Mouse (Mus musculus) lung, embryonic 15.5 days (tissue): ENCODE results near the gene Dars. TPM values are rescaled to one million over a fixed set of nuclear protein-coding genes. Genes with fewer than 3 reads are reported as not detected.

Experiments
- ATAC-seq: fragments of 200-750 bp; cut with Nextera tagmentation; 2 replicates; pipeline ENCODE4 v1.8.0; 2017; ENCODE audit warnings: moderate number of reproducible peaks, borderline replicate concordance; ENCODE audit not compliant: low FRiP score, low TSS enrichment; ENCODE audit errors: extremely low read depth
- H3K27ac ChIP-seq: fragments of 300-500 bp; sonication (generic); 2 replicates; pipeline ENCODE4 v1.5.1; 2015; ENCODE audit warnings: moderate library complexity, mild to moderate bottlenecking, inconsistent platforms
- H3K27me3 ChIP-seq: fragments of 300-500 bp; sonication (generic); 2 replicates; pipeline ENCODE4 v1.6.1; 2015; ENCODE audit warnings: inconsistent platforms
- H3K36me3 ChIP-seq: fragments of 300-500 bp; sonication (generic); 2 replicates; pipeline ENCODE4 v1.6.1; 2015; ENCODE audit warnings: inconsistent platforms
- H3K4me1 ChIP-seq: fragments of 300-500 bp; sonication (generic); 2 replicates; pipeline ENCODE4 v1.6.1; 2015; ENCODE audit warnings: inconsistent platforms
- H3K4me2 ChIP-seq: fragments of 300-500 bp; sonication (generic); 2 replicates; pipeline ENCODE4 v1.6.1; 2015; ENCODE audit warnings: inconsistent platforms, mild to moderate bottlenecking, moderate library complexity
- H3K4me3 ChIP-seq: fragments of 300-500 bp; sonication (generic); 2 replicates; pipeline ENCODE4 v1.5.1; 2015; ENCODE audit warnings: mild to moderate bottlenecking, inconsistent platforms
- H3K9ac ChIP-seq: fragments of 300-500 bp; sonication (generic); 2 replicates; pipeline ENCODE4 v1.6.1; 2015; ENCODE audit warnings: inconsistent platforms
- H3K9me3 ChIP-seq: fragments of 300-500 bp; sonication (generic); 2 replicates; pipeline ENCODE4 v1.6.1; 2016; ENCODE audit warnings: inconsistent platforms
- WGBS: fragments of 180-500 bp; shearing (Covaris S2); methylation state at CpG from one replicate; pipeline ENCODE4 v1.1.7; 2015; 5-methylcytosine and 5-hydroxymethylcytosine counted together
- polyA plus RNA-seq: library from polyadenylated mRNA; unstranded; fragments of >200 nt; fragmentation: Nextera tagmentation; extraction: Ambion mirVana; gene quantifications from 2 replicates; pipeline ENCODE4 v1.2.1, GENCODE M21; 2015

Gene Dars
- polyA plus RNA-seq, 1 experiment from 2014 or later, result 179 TPM

DNA sequence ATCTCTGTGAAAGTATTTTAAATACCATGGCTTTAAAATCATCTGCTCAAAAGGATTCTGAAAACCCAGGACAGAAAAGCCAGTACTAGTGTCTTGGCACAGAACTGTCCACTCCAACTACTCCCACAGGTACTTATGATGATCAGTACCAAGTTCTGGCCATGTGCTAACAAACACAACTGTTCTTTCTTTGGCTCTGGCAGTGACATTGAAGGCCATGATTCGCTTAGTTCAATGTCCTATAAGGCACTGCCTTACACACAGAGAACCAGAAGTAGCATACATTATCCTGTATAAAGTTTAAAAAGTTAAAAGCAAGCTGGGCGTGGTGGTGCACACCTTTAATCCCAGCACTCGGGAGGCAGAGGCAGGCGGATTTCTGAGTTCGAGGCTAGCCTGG lies 6.0 kb downstream of the Dars start:
- Histone ChIP-seq H3K27ac (no peak overlapping the region), H3K9ac (no peak overlapping the region), H3K36me3 (peaks cover 25% of the 10 kb centered on the region), H3K4me3 (no peak overlapping the region), H3K9me3 (no peaks in the 10 kb centered on the region), H3K4me2 (no peak overlapping the region), H3K27me3 (no peaks in the 10 kb centered on the region), H3K4me1 (0 out of 2 replicates have a peak, but pooled peaks cover 3% of the 10 kb centered on the region)
- ATAC-seq, result no peak
- 95% methylated on average over 5 of the region's 5 CpGs for WGBS

DNA sequence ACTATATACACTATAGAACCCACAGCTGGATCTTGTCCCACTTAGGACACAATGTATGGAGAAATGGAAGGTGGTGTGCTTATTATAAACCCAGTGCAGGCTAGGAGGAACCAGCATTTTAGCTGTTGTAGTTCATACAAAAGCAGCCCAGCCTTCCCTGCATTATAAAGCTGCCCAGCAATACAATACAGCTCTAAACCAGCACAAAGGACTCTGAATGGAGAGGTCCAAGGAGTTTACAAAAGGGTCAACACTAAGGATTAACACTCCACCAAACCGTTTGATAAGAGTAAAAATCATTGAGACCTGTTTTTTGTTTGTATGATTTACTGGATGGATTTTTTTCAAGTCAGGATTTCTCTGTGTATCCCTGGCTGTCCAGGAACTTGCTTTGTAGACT lies 10.3 kb downstream of the Dars start:
- H3K36me3 ChIP-seq, result peaks cover 14% of the 10 kb centered on the region
- H3K9me3 ChIP-seq, result no peaks in the 10 kb centered on the region
- ATAC-seq, result no peak
- no peak overlapping the region for H3K9ac ChIP-seq
- no peaks in the 10 kb centered on the region for H3K27me3 ChIP-seq
- H3K4me2 ChIP-seq, result no peak overlapping the region
- H3K27ac ChIP-seq, result 0 out of 2 replicates have a peak overlapping the region, but pooled peaks have one; percentile 31
- H3K4me1 ChIP-seq, result peaks cover 16% of the 10 kb centered on the region
- H3K4me3 ChIP-seq, result no peak overlapping the region
- 46% methylated on average over 1 of the region's 1 CpGs for WGBS

DNA sequence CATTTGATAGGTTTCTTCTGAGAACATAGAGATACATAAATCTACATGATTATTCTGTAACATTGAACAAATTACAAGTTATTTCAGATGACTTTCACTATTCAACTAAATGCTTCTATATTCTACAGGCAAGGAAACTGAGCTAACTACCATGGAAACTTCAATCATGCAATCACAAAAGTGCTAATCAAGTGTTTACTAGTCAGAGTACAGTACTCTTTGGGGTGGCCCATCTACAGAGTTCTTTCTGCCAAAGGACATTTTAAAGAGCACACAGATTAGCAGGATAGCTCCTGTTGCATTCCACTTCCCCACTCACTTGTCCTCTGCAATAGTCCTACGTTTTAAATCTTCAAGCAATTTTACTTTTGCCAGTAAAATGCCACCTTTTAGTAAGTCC lies 11.5 kb downstream of the Dars start:
- Histone ChIP-seq H3K27me3 (no peaks in the 10 kb centered on the region), H3K9ac (no peak overlapping the region), H3K4me1 (peaks cover 20% of the 10 kb centered on the region), H3K4me3 (no peak overlapping the region), H3K4me2 (no peak overlapping the region), H3K9me3 (no peaks in the 10 kb centered on the region), H3K36me3 (peaks cover 22% of the 10 kb centered on the region), H3K27ac (peak overlapping the region; percentile 37; the same call in 1 of the 2 replicates)
- no peak for ATAC-seq
- 64% methylated on average over 1 of the region's 1 CpGs for WGBS

DNA sequence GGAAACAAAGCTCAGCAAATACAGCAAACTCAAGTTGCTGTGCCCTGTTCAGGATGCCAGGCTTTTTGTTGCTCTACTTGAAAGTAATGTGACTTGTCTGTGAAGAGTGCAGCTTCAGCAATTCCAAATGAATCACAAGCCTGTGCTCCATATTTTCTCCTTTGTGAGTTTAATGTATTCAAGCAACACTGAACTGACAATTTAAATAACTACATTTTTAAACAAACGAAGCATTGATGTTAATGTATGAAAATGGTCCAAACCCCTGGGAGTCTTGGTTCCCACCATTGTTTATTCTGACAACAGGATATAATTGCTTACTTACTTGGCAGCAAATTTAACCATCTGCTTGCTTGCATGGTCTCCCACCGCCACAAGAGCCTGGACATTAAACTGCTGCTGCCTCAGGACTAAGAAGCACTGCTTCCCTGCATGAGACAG lies 12.1 kb downstream of the Dars start:
- peaks cover 22% of the 10 kb centered on the region for H3K36me3 ChIP-seq
- ATAC-seq, result peak; percentile 87; the same call in 1 of the 2 replicates
- H3K4me2 ChIP-seq, result no peak overlapping the region
- 42% methylated on average over 2 of the region's 2 CpGs for WGBS
- peaks cover 25% of the 10 kb centered on the region for H3K4me1 ChIP-seq
- H3K27ac ChIP-seq, result peak overlapping the region; percentile 63
- no peak overlapping the region for H3K4me3 ChIP-seq
- no peaks in the 10 kb centered on the region for H3K9me3 ChIP-seq
- no peaks in the 10 kb centered on the region for H3K27me3 ChIP-seq
- H3K9ac ChIP-seq, result no peak overlapping the region

DNA sequence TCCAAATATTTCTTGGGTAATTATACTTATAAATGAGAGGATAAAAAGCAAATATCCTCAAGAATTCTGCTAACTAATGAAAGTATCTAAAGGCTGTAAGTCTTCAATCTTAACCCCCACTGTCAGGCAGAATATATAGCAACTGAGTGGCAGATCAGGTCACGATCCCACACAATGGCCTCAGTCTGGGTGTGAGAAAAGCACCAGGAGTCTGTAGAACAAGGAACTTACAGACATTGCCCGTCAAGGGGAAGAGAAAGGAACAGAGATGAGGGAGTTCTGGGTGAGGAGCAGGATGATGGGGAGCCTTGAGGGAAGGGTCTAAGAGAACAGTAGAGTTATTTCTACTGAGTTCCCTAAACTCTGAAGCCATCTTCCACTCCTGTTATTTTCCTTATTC lies 16.2 kb downstream of the Dars start:
- no peak for ATAC-seq
- Histone ChIP-seq H3K4me3 (no peak overlapping the region), H3K9ac (no peak overlapping the region), H3K4me2 (no peak overlapping the region), H3K9me3 (no peaks in the 10 kb centered on the region), H3K4me1 (peaks cover 21% of the 10 kb centered on the region), H3K36me3 (peaks cover 38% of the 10 kb centered on the region), H3K27ac (no peak overlapping the region), H3K27me3 (no peaks in the 10 kb centered on the region)
- 67% methylated on average over 2 of the region's 2 CpGs for WGBS

DNA sequence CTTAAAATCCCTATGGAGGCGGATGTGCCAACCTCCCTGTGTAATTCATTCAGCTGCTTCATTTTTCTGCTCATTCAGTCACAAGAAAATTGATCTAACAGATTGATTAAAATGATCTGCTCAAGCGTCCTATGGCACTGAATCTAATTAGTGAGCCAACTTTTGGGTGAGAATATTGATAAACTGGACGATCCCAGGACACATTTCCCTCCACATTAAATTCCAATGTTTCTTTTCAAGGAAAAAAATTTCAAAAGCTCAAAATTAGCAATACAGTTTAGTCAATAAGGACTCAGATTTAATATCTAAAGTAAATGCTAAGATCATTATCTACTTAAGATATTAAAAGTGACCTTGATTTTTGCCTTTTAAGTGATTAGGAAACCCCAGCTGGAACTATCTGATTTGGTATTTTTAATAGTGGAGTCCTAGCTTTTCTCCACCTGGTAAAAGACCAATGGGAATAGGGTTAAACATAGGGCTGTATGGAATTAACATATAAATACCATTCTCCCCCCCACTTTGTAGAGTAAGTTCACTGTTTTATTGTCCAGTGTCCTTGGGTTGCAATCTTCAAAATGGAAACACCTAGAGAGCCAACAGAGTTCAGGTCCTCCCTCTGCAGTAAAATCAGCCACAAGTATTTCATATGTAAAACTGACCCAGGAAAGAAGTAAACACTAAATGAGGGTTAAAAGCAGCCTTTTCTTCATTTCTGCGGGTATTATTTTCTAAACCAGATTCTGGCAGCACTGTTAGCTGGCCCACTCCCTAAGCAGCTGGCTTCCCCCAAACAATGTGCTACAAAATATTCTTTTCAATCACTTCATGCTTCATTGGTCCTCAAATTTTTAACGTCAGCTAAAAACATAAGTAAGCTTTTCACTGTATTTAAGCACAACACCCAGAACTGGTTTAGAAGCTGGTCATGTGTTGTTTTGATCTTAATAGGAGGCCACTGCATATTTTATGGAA lies 16.9 kb downstream of the Dars start:
- H3K36me3 ChIP-seq, result peaks cover 38% of the 10 kb centered on the region
- WGBS, result 68% methylated on average over 5 of the region's 5 CpGs
- no peak for ATAC-seq
- H3K9me3 ChIP-seq, result no peaks in the 10 kb centered on the region
- no peak overlapping the region for H3K27ac ChIP-seq
- H3K9ac ChIP-seq, result no peak overlapping the region
- no peak overlapping the region for H3K4me3 ChIP-seq
- H3K4me1 ChIP-seq, result peaks cover 16% of the 10 kb centered on the region
- no peak overlapping the region for H3K4me2 ChIP-seq
- H3K27me3 ChIP-seq, result no peaks in the 10 kb centered on the region

DNA sequence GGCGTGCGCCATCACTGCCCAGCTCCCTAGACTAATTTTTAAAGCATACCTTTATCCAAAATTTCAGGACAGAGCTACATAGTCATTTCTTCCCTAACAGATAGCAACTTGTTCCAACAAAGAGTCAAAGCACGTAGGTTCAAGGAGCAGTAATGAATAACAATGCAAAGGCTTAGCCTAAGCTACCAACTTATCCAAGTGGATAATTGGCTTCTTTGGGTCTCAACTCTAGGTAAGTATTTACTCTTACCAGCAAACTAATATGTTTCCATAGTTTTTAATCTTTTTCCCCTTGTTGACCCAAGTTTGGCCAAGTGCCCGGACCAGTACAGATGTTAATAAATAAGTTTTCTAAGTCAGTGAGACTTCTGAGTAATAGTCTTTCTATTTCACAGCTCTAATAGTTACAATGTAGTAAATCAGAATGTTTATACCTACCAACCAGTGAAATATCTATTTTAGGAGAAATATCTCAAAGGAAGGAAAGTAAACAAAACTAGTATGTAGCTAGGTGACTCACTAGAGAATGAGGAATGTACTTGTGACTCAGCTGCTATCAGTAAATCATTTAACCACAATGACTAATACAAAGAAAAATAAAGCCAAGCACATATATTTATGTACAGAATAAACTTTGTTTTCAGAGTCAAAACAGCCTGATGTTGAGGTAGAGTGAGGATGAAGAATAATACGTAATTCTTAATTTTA lies 18.3 kb downstream of the Dars start:
- no peak overlapping the region for H3K9ac ChIP-seq
- no peak overlapping the region for H3K4me3 ChIP-seq
- no peaks in the 10 kb centered on the region for H3K9me3 ChIP-seq
- peaks cover 34% of the 10 kb centered on the region for H3K36me3 ChIP-seq
- no peak overlapping the region for H3K27ac ChIP-seq
- H3K27me3 ChIP-seq, result no peaks in the 10 kb centered on the region
- H3K4me2 ChIP-seq, result no peak overlapping the region
- no peak for ATAC-seq
- H3K4me1 ChIP-seq, result peaks cover 9% of the 10 kb centered on the region; the same call in 1 of the 2 replicates
- WGBS, result 78% methylated on average over 5 of the region's 5 CpGs

DNA sequence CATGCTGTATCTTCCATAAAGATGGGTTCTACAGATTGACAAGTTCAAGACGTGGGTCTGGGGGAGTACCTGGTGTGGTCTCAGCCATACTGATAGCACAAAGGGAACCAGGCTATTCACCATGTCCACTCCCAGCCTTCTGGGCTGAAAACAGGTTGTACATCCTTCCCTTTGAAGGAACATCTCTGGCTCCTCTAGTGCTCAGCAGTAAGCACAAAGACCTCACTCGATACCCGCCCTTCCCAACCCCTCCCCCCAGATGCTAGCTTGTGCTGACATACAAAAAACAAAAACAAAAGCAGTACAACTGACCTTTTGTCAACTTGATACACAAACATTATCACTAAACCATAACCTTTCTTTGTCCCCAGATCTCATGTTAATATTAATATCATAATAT lies 22.5 kb downstream of the Dars start:
- WGBS, result 89% methylated on average over 3 of the region's 3 CpGs
- no peak overlapping the region for H3K27ac ChIP-seq
- H3K4me2 ChIP-seq, result no peak overlapping the region
- H3K4me3 ChIP-seq, result no peak overlapping the region
- H3K9me3 ChIP-seq, result no peaks in the 10 kb centered on the region
- no peaks in the 10 kb centered on the region for H3K4me1 ChIP-seq
- peaks cover 28% of the 10 kb centered on the region for H3K36me3 ChIP-seq
- no peak overlapping the region for H3K9ac ChIP-seq
- no peak for ATAC-seq
- H3K27me3 ChIP-seq, result no peaks in the 10 kb centered on the region

DNA sequence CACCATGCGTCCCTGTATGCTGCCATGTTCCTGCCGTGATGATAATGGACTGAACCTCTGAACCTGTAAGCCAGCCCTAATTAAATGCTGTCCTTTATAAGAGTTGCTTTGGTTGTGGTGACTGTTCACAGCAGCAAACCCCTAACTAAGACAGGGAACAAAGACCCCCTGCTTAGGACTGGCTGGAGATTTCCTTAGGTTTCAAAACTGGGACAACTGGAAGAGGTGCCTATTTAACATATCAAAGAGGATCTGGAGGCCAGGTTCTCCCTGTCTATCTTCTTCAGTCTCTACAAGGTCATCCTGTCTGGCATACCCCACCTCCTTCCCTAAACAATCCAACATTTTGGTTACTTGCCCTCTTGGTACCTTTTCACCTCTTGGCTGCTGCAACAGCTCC lies 24.8 kb downstream of the Dars start:
- Histone ChIP-seq H3K4me2 (no peak overlapping the region), H3K36me3 (peaks cover 24% of the 10 kb centered on the region), H3K4me1 (no peaks in the 10 kb centered on the region), H3K9me3 (no peaks in the 10 kb centered on the region), H3K27me3 (no peaks in the 10 kb centered on the region), H3K27ac (no peak overlapping the region), H3K9ac (no peak overlapping the region), H3K4me3 (no peak overlapping the region)
- ATAC-seq, result no peak
- 88% methylated on average over 2 of the region's 2 CpGs for WGBS

DNA sequence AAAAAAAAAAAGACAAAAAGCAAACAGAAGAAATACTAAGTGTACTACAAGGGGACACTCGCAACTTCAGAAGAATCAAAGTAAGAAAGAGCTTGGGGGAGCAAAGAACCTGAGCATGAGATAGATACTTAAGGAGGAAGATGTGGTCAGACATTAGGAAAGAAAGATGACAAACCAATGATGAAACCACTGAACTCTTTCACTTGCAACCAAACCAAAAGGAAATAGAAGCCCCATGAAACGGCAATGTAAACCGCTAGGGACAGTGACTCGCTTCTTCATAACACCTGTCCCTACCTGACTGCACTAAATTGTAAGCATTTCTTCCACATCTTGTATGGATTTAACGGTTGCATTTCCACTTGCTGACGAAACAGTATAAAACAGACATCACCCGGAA lies 30.7 kb downstream of the Dars start:
- peaks cover 50% of the 10 kb centered on the region for H3K36me3 ChIP-seq
- WGBS, result 91% methylated on average over 7 of the region's 7 CpGs
- H3K4me2 ChIP-seq, result no peak overlapping the region
- H3K4me3 ChIP-seq, result no peak overlapping the region
- H3K27me3 ChIP-seq, result no peaks in the 10 kb centered on the region
- H3K9ac ChIP-seq, result no peak overlapping the region
- no peaks in the 10 kb centered on the region for H3K9me3 ChIP-seq
- no peak overlapping the region for H3K27ac ChIP-seq
- no peaks in the 10 kb centered on the region for H3K4me1 ChIP-seq
- no peak for ATAC-seq

DNA sequence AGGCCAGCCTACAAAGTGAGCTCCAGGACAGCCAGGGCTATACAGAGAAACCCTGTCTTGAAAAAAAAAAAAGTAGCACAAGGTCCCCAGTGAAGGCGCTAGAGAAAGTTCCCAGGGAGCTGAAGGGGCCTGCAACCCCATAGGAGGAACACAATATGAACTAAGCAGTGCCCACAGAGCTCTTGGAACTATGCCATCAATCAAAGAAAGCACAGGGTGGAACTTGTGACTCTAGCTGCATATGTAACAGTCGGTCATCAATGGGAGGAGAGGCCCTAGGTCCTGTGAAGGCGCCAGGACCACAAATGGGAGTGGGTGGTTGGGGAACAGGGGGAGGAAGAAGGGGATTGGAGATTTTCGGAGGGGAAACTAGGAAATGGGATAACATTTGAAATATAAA lies 40.3 kb downstream of the Dars start:
- H3K36me3 ChIP-seq, result peaks cover 35% of the 10 kb centered on the region

More for the DNA sequence above, 40.3 kb downstream of the Dars start:
- no peaks in the 10 kb centered on the region for H3K4me1 ChIP-seq
- 94% methylated on average over 4 of the region's 4 CpGs for WGBS
- H3K9me3 ChIP-seq, result no peaks in the 10 kb centered on the region
- no peaks in the 10 kb centered on the region for H3K27me3 ChIP-seq
- no peak overlapping the region for H3K4me2 ChIP-seq
- H3K4me3 ChIP-seq, result no peak overlapping the region
- no peak for ATAC-seq
- H3K9ac ChIP-seq, result no peak overlapping the region
- H3K27ac ChIP-seq, result no peak overlapping the region
